Comparison of ENCODE assay signal across 9 mouse cellular contexts in the genomic region with DNA sequence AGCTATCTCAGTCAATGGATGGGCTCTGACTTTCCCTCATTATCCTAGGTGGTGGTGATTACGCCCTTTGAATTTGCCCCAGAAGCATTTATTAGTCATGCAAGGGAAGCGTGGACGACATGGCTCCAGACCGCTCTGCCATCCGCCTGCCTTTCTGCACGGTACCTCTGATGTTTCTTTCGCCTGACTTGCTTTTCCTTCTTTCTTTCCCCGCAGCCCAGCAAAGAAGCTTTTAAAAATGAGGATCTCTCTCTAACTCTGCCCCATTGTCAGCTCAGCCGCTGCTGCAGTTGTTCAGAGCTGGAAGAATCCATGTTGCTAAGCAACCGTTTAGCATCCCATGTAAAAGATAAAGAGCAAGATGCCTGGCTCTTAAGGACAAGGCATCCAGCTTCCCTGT.
A peak's percentile ranks its signal among the peaks of the same experiment; 100 is the strongest.
DNase-seq lines count a peak whose midpoint lies in the region; ATAC-seq and TF ChIP-seq lines count a peak whose summit lies in the region.
"Had no signal": no experiment of that assay in that cellular context is flagged by ENCODE, and none has a peak within 500 bp of the region (broad histone marks: within the 10 kb centered on the region; RNA-seq: fewer than 3 reads in every experiment).

No protein-coding gene starts in this region.

- H3K36me3 ChIP-seq in embryonic facial prominence, embryonic 12.5 days, result no peaks in the 10 kb centered on the region
- no peaks in the 10 kb centered on the region for H3K36me3 ChIP-seq in hindbrain, postnatal 0 days (ENCODE audit: insufficient read depth, low read length)
- H3K36me3 ChIP-seq in neural tube, embryonic 13.5 days, result no peaks in the 10 kb centered on the region
- H3K36me3 ChIP-seq: G1E had no signal

- no peak for TF ChIP-seq CTCF in brain, embryonic 14.5 days (IDR thresholded peaks at IDR 0.05; ENCODE audit: borderline replicate concordance, extremely low read depth, insufficient read depth, insufficient read length)
- no peak for TF ChIP-seq CTCF in hindbrain, postnatal 0 days (IDR thresholded peaks at IDR 0.05; ENCODE audit: low read depth)

- no peak overlapping the region for H3K9ac ChIP-seq in embryonic facial prominence, embryonic 12.5 days
- H3K9ac ChIP-seq in hindbrain, postnatal 0 days (replicated peaks; ENCODE audit: low read length), result peak overlapping the region; percentile 33; the same call in 1 of the 2 replicates
- peak overlapping the region; percentile 60 for H3K9ac ChIP-seq in neural tube, embryonic 13.5 days

- no peak; the same call in 1 of the 2 replicates for ATAC-seq in embryonic facial prominence, embryonic 12.5 days (ENCODE audit: insufficient number of reproducible peaks, insufficient read depth, low FRiP score, low TSS enrichment)
- peak; percentile 81 for ATAC-seq in hindbrain, postnatal 0 days
- peak; percentile 91 for ATAC-seq in neural tube, embryonic 13.5 days (ENCODE audit: low read depth)
- no peak for ATAC-seq in megakaryocyte progenitor cell, adult 5-6 weeks (replicated peaks; ENCODE audit: poor library complexity)

- no peaks in the 10 kb centered on the region for H3K9me3 ChIP-seq in embryonic facial prominence, embryonic 12.5 days
- H3K9me3 ChIP-seq in hindbrain, postnatal 0 days (ENCODE audit: low read length), result no peaks in the 10 kb centered on the region
- no peaks in the 10 kb centered on the region for H3K9me3 ChIP-seq in neural tube, embryonic 13.5 days
- H3K9me3 ChIP-seq: G1E had no signal

- no peaks in the 10 kb centered on the region for H3K4me1 ChIP-seq in embryonic facial prominence, embryonic 12.5 days
- H3K4me1 ChIP-seq in hindbrain, postnatal 0 days (ENCODE audit: insufficient read depth, low read length), result peaks cover 10% of the 10 kb centered on the region; the same call in 1 of the 2 replicates
- H3K4me1 ChIP-seq in neural tube, embryonic 13.5 days (replicated peaks), result peaks cover 25% of the 10 kb centered on the region

- no peak overlapping the region for H3K4me3 ChIP-seq in embryonic facial prominence, embryonic 12.5 days
- peak overlapping the region; percentile 21 for H3K4me3 ChIP-seq in hindbrain, postnatal 0 days (ENCODE audit: low read length)
- H3K4me3 ChIP-seq in neural tube, embryonic 13.5 days, result peak overlapping the region; percentile 23

- H3K4me2 ChIP-seq in embryonic facial prominence, embryonic 12.5 days (replicated peaks), result no peak overlapping the region
- peak overlapping the region; percentile 47 for H3K4me2 ChIP-seq in hindbrain, postnatal 0 days (ENCODE audit: low read depth, low read length)
- peak overlapping the region; percentile 52 for H3K4me2 ChIP-seq in neural tube, embryonic 13.5 days

- no peak for TF ChIP-seq POLR2A in brain, embryonic 14.5 days (IDR thresholded peaks at IDR 0.05; ENCODE audit: borderline replicate concordance, extremely low read depth, insufficient read depth, insufficient read length, poor library complexity, severe bottlenecking)

- H3K27me3 ChIP-seq in embryonic facial prominence, embryonic 12.5 days, result no peaks in the 10 kb centered on the region
- no peaks in the 10 kb centered on the region for H3K27me3 ChIP-seq in hindbrain, postnatal 0 days (ENCODE audit: insufficient read depth, low read length)
- no peaks in the 10 kb centered on the region for H3K27me3 ChIP-seq in neural tube, embryonic 13.5 days

- DNase-seq in brain, embryonic 14.5 days (ENCODE audit: low read depth), result peak; percentile 92
- DNase-seq in hindbrain, postnatal 0 days (ENCODE audit: low spot score), result peak; percentile 78
- DNase-seq in cerebellum, adult 18-20 months, result no peak
- DNase-seq in thymus, postnatal 36 days, result no peak
- no peak for DNase-seq in ovary, postnatal 10 days (ENCODE audit: low spot score)

- whole genome bisulfite sequencing in embryonic facial prominence, embryonic 12.5 days, result 38% methylated on average over 10 of the region's 10 CpGs
- 8% methylated on average over 10 of the region's 10 CpGs for WGBS in hindbrain, postnatal 0 days
- 10% methylated on average over 10 of the region's 10 CpGs for WGBS in neural tube, embryonic 13.5 days

- H3K27ac ChIP-seq in embryonic facial prominence, embryonic 12.5 days, result peak overlapping the region; percentile 13; the same call in 1 of the 2 replicates
- peak overlapping the region; percentile 78 for H3K27ac ChIP-seq in hindbrain, postnatal 0 days
- peak overlapping the region; percentile 85 for H3K27ac ChIP-seq in neural tube, embryonic 13.5 days (replicated peaks)

Comparison
In these comparisons a context has a peak if more than half of its experiments do, and no peak if none do; other contexts are left out.
1. DNase-seq: peak in brain, embryonic 14.5 days (single experiment) and hindbrain, postnatal 0 days (single experiment); none in cerebellum, adult 18-20 months (0 of 2), thymus, postnatal 36 days (0 of 2) and ovary, postnatal 10 days (single experiment).
2. ATAC-seq: peak in hindbrain, postnatal 0 days (single experiment) and neural tube, embryonic 13.5 days (single experiment); none in embryonic facial prominence, embryonic 12.5 days (single experiment) and megakaryocyte progenitor cell, adult 5-6 weeks (single experiment).
3. H3K27ac ChIP-seq: peak in every context shown above with its lines; median percentile 85 in neural tube, embryonic 13.5 days; 78 in hindbrain, postnatal 0 days; 13 in embryonic facial prominence, embryonic 12.5 days.